Comparison of ENCODE assay signal across 8 mouse cellular contexts in genomic region chr2:180589123-180589831, GRCm38 (mm10). TPM values are rescaled to one million over a fixed set of nuclear protein-coding genes. Genes with fewer than 3 reads are reported as not detected.
DNase-seq lines count a peak whose midpoint lies in the region; ATAC-seq lines count a peak whose summit lies in the region.

Gene Ogfr (plus strand): TSS chr2:180589245.

- peak; percentile 88 for ATAC-seq in embryonic facial prominence, embryonic 15.5 days (ENCODE audit: insufficient number of reproducible peaks, low FRiP score, low TSS enrichment, low read depth)
- ATAC-seq in limb, embryonic 13.5 days (ENCODE audit: low FRiP score, low read depth), result peak; percentile 92
- peak; percentile 89 for ATAC-seq in midbrain, embryonic 15.5 days (replicated peaks)

- H3K4me2 ChIP-seq in embryonic facial prominence, embryonic 15.5 days (replicated peaks), result peak within 1 kb of the TSS; percentile 67
- peak within 1 kb of the TSS; percentile 90 for H3K4me2 ChIP-seq in limb, embryonic 13.5 days (replicated peaks)
- H3K4me2 ChIP-seq in midbrain, embryonic 15.5 days, result peak within 1 kb of the TSS; percentile 64

- H3K27ac ChIP-seq in embryonic facial prominence, embryonic 15.5 days (replicated peaks), result peak within 1 kb of the TSS; percentile 93
- H3K27ac ChIP-seq in limb, embryonic 13.5 days, result peak within 1 kb of the TSS; percentile 88
- peak within 1 kb of the TSS; percentile 91 for H3K27ac ChIP-seq in midbrain, embryonic 15.5 days

- peak; percentile 87 for DNase-seq in 416B (ENCODE audit: low read depth)
- DNase-seq in adrenal gland, postnatal 4 days (ENCODE audit: low spot score in 2 of 2), result peak; percentile 52 to 77
- DNase-seq in heart, adult 9 months (ENCODE audit: low spot score in 2 of 2), result peak; percentile 86 to 87
- DNase-seq in kidney, adult 9 months, result peak; percentile 82
- peak; percentile 69 to 85 for DNase-seq in spleen, adult 18-20 months

- WGBS in embryonic facial prominence, embryonic 15.5 days, result under 1% methylated on average over 66 of the region's 67 CpGs
- WGBS in limb, embryonic 13.5 days, result under 1% methylated on average over 49 of the region's 67 CpGs
- WGBS in midbrain, embryonic 15.5 days, result under 1% methylated on average over 63 of the region's 67 CpGs

- H3K9ac ChIP-seq in embryonic facial prominence, embryonic 15.5 days, result peak within 1 kb of the TSS; percentile 85
- peak within 1 kb of the TSS; percentile 93 for H3K9ac ChIP-seq in limb, embryonic 13.5 days
- H3K9ac ChIP-seq in midbrain, embryonic 15.5 days, result peak within 1 kb of the TSS; percentile 84

- peak within 1 kb of the TSS; percentile 98 for H3K4me3 ChIP-seq in embryonic facial prominence, embryonic 15.5 days (replicated peaks)
- H3K4me3 ChIP-seq in limb, embryonic 13.5 days, result peak within 1 kb of the TSS; percentile 94
- peak within 1 kb of the TSS; percentile 84 for H3K4me3 ChIP-seq in midbrain, embryonic 15.5 days

- H3K9me3 ChIP-seq in embryonic facial prominence, embryonic 15.5 days (replicated peaks), result no peaks in the 10 kb centered on the region
- H3K9me3 ChIP-seq in limb, embryonic 13.5 days, result no peaks in the 10 kb centered on the region
- H3K9me3 ChIP-seq in midbrain, embryonic 15.5 days, result no peaks in the 10 kb centered on the region

- peaks cover 18% of the 10 kb centered on the region for H3K4me1 ChIP-seq in embryonic facial prominence, embryonic 15.5 days
- H3K4me1 ChIP-seq in limb, embryonic 13.5 days, result peaks cover 17% of the 10 kb centered on the region
- H3K4me1 ChIP-seq in midbrain, embryonic 15.5 days, result peaks cover 33% of the 10 kb centered on the region

- no peaks in the 10 kb centered on the region for H3K27me3 ChIP-seq in embryonic facial prominence, embryonic 15.5 days
- H3K27me3 ChIP-seq in limb, embryonic 13.5 days, result no peaks in the 10 kb centered on the region
- no peaks in the 10 kb centered on the region for H3K27me3 ChIP-seq in midbrain, embryonic 15.5 days (replicated peaks)

- peaks cover 53% of the 10 kb centered on the region for H3K36me3 ChIP-seq in embryonic facial prominence, embryonic 15.5 days
- H3K36me3 ChIP-seq in limb, embryonic 13.5 days, result peaks cover 62% of the 10 kb centered on the region
- H3K36me3 ChIP-seq in midbrain, embryonic 15.5 days (replicated peaks), result peaks cover 24% of the 10 kb centered on the region

RNA-seq across cellular contexts. Expression of gene Ogfr, which starts in this region (rescaled TPM):
- total RNA-seq in adrenal gland, postnatal 4 days (2021), result 10 to 100 TPM; 61.4 to 66.1 TPM
- 62.1 and 62.9 TPM in 2 replicates for polyA plus RNA-seq in embryonic facial prominence, embryonic 15.5 days (2015; fragmentation: Nextera tagmentation; extraction: Ambion mirVana)
- polyA plus RNA-seq in limb, embryonic 13.5 days (2015; fragmentation: Nextera tagmentation; extraction: Ambion mirVana), result 85.0 and 88.1 TPM in 2 replicates
- polyA plus RNA-seq in midbrain, embryonic 15.5 days (2015; fragmentation: Nextera tagmentation; extraction: Ambion mirVana), result 89.2 and 96.7 TPM in 2 replicates

Comparison
In these comparisons a context has a peak if more than half of its experiments do, and no peak if none do; other contexts are left out.
1. Peak in every context shown above with its lines: DNase-seq, ATAC-seq, H3K4me3 ChIP-seq and H3K27ac ChIP-seq.